Mouse (Mus musculus) MEL (cell line): ENCODE results near the gene Hexdc. TPM values are rescaled to one million over a fixed set of nuclear protein-coding genes. Genes with fewer than 3 reads are reported as not detected.
A peak's percentile ranks its signal among the peaks of the same experiment; 100 is the strongest.

Source experiments
- DNase-seq: peaks from one replicate; pipeline ENCODE4 v3.0.0; 2011; ENCODE audit warnings: low read depth, low spot score
- H3K27ac ChIP-seq: 2 replicates; pipeline ENCODE4 v1.5.1; 2012; ENCODE audit warnings: low read depth, mild to moderate bottlenecking, control low read depth, low read length, moderate library complexity; ENCODE audit not compliant: control insufficient read depth
- H3K27me3 ChIP-seq, 2 experiments: fragments of 150-350 bp in 1 of 2; sonication (generic) in 1 of 2; 2 replicates each; pipeline ENCODE4 v1.6.1; 2012; ENCODE audit warnings: low read length in 2 of 2, mild to moderate bottlenecking in 2 of 2, improper control_type of control experiment in 1 of 2, moderate library complexity in 1 of 2; ENCODE audit not compliant: insufficient read depth in 2 of 2, control insufficient read depth in 1 of 2
- H3K36me3 ChIP-seq, 2 experiments: 2 replicates each; pipeline ENCODE4 v1.6.1; 2012 to 2014; ENCODE audit warnings: low read length in 2 of 2, improper control_type of control experiment in 1 of 2, inconsistent platforms in 1 of 2, mild to moderate bottlenecking in 1 of 2; ENCODE audit not compliant: insufficient read depth in 2 of 2, control insufficient read depth in 1 of 2
- H3K4me1 ChIP-seq, 2 experiments: fragments of 150-350 bp in 1 of 2; sonication (generic) in 1 of 2; 2 replicates each; pipeline ENCODE4 v1.6.1; 2012; ENCODE audit warnings: low read length in 2 of 2, improper control_type of control experiment in 1 of 2, mild to moderate bottlenecking in 1 of 2; ENCODE audit not compliant: insufficient read depth in 2 of 2, control insufficient read depth in 1 of 2
- H3K4me3 ChIP-seq, 2 experiments: fragments of 150-350 bp in 1 of 2; sonication (generic) in 1 of 2; 2 replicates each; pipeline ENCODE4 v1.5.1; 2012; ENCODE audit warnings: low read depth in 2 of 2, low read length in 2 of 2, mild to moderate bottlenecking in 2 of 2, moderate library complexity in 2 of 2, control low read depth in 1 of 2, improper control_type of control experiment in 1 of 2; ENCODE audit not compliant: control insufficient read depth in 1 of 2, insufficient read depth in 1 of 2
- H3K79me2 ChIP-seq: 2 replicates; pipeline ENCODE4 v1.6.1; 2012; ENCODE audit warnings: mild to moderate bottlenecking, low read length, moderate library complexity; ENCODE audit not compliant: control insufficient read depth, poor library complexity, insufficient read depth
- H3K9ac ChIP-seq: 2 replicates; pipeline ENCODE4 v1.6.1; 2012; ENCODE audit warnings: low read depth, mild to moderate bottlenecking, control low read depth, low read length, moderate library complexity; ENCODE audit not compliant: control insufficient read depth, poor library complexity, severe bottlenecking
- H3K9me3 ChIP-seq: fragments of 150-350 bp; sonication (generic); replicated peaks from 2 replicates; pipeline ENCODE4 v1.6.1; 2012; ENCODE audit warnings: mild to moderate bottlenecking, low read length, improper control_type of control experiment, moderate library complexity; ENCODE audit not compliant: insufficient read depth
- BHLHE40 ChIP-seq: IDR thresholded peaks from 2 replicates; pipeline ENCODE4 v1.6.1; 2012; ENCODE audit warnings: low read depth, mild to moderate bottlenecking, inconsistent platforms, low read length, improper control_type of control experiment, borderline replicate concordance
- CHD1 ChIP-seq: IDR thresholded peaks from 2 replicates; pipeline ENCODE4 v1.6.1; 2012; ENCODE audit warnings: low read depth, mild to moderate bottlenecking, inconsistent platforms, low read length, improper control_type of control experiment
- CTCF ChIP-seq, 3 experiments: IDR thresholded peaks in 2 of 3; conservative IDR thresholded peaks in 1 of 3; 2 replicates each; pipeline ENCODE4 v1.5.1; 2011 to 2012; ENCODE audit warnings: low read length in 3 of 3, low read depth in 2 of 3, mild to moderate bottlenecking in 2 of 3, improper control_type of control experiment in 1 of 3, inconsistent platforms in 1 of 3, mixed read lengths in 1 of 3, moderate library complexity in 1 of 3; ENCODE audit not compliant: control insufficient read depth in 1 of 3, insufficient read depth in 1 of 3, poor library complexity in 1 of 3, severe bottlenecking in 1 of 3
- ELF1 ChIP-seq: IDR thresholded peaks from 2 replicates; pipeline ENCODE4 v1.6.1; 2014; ENCODE audit warnings: low read depth, mild to moderate bottlenecking, inconsistent platforms, low read length, improper control_type of control experiment, moderate library complexity
- EP300 ChIP-seq, 2 experiments: IDR thresholded peaks; 2 replicates each; pipeline ENCODE4 v1.6.1; 2011; ENCODE audit warnings: improper control_type of control experiment in 2 of 2, low read length in 2 of 2, low read depth in 1 of 2, mild to moderate bottlenecking in 1 of 2
- ETS1 ChIP-seq: IDR thresholded peaks from 2 replicates; pipeline ENCODE4 v1.6.1; 2012; ENCODE audit warnings: low read depth, mild to moderate bottlenecking, inconsistent platforms, low read length, improper control_type of control experiment, moderate library complexity
- MAX ChIP-seq: IDR thresholded peaks from 2 replicates; pipeline ENCODE4 v1.6.1; 2011; ENCODE audit warnings: low read length, improper control_type of control experiment
- MEF2A ChIP-seq: IDR thresholded peaks from 2 replicates; pipeline ENCODE4 v1.6.1; 2014; ENCODE audit warnings: low read depth, mild to moderate bottlenecking, inconsistent platforms, low read length, improper control_type of control experiment; ENCODE audit not compliant: poor library complexity, insufficient replicate concordance, severe bottlenecking; ENCODE audit errors: extremely low read depth
- MXI1 ChIP-seq: IDR thresholded peaks from 2 replicates; pipeline ENCODE4 v1.6.1; 2011; ENCODE audit warnings: mild to moderate bottlenecking, low read depth, low read length, improper control_type of control experiment
- MYB ChIP-seq: IDR thresholded peaks from 2 replicates; pipeline ENCODE4 v1.6.1; 2011; ENCODE audit warnings: mild to moderate bottlenecking, low read depth, low read length, improper control_type of control experiment
- MYC ChIP-seq: IDR thresholded peaks from 2 replicates; pipeline ENCODE4 v1.6.1; 2011; ENCODE audit warnings: low read depth, mild to moderate bottlenecking, low read length, improper control_type of control experiment, moderate library complexity
- NELFE ChIP-seq: IDR thresholded peaks from 2 replicates; pipeline ENCODE4 v1.6.1; 2011; ENCODE audit warnings: low read depth, low read length, improper control_type of control experiment
- NRF1 ChIP-seq: IDR thresholded peaks from 2 replicates; pipeline ENCODE4 v1.6.1; 2014; ENCODE audit warnings: low read depth, mild to moderate bottlenecking, inconsistent platforms, low read length, improper control_type of control experiment, moderate library complexity; ENCODE audit not compliant: poor library complexity, insufficient read depth, severe bottlenecking
- POLR2A ChIP-seq, 2 experiments: IDR thresholded peaks; 2 replicates each; pipeline ENCODE4 v1.6.1; 2011 to 2012; ENCODE audit warnings: low read length in 2 of 2, mild to moderate bottlenecking in 2 of 2, control low read depth in 1 of 2, improper control_type of control experiment in 1 of 2, low read depth in 1 of 2, moderate library complexity in 1 of 2; ENCODE audit not compliant: control insufficient read depth in 1 of 2, insufficient read depth in 1 of 2, poor library complexity in 1 of 2
- POLR2AphosphoS2 ChIP-seq: IDR thresholded peaks from 2 replicates; pipeline ENCODE4 v1.6.1; 2011; ENCODE audit warnings: low read length, improper control_type of control experiment
- POLR2AphosphoS5 ChIP-seq: IDR thresholded peaks from 2 replicates; pipeline ENCODE4 v1.6.1; 2012; ENCODE audit warnings: low read depth, borderline replicate concordance, mild to moderate bottlenecking, inconsistent platforms, low read length, moderate library complexity, mixed read lengths
- RAD21 ChIP-seq: IDR thresholded peaks from 2 replicates; pipeline ENCODE4 v1.6.1; 2011; ENCODE audit warnings: mild to moderate bottlenecking, low read depth, low read length, improper control_type of control experiment
- SIN3A ChIP-seq: IDR thresholded peaks from 2 replicates; pipeline ENCODE4 v1.6.1; 2012; ENCODE audit warnings: low read length, improper control_type of control experiment, inconsistent platforms
- TAL1 ChIP-seq: IDR thresholded peaks from 2 replicates; pipeline ENCODE4 v1.6.1; 2012; ENCODE audit warnings: mild to moderate bottlenecking, inconsistent platforms, low read length, moderate library complexity, mixed read lengths
- TBP ChIP-seq: IDR thresholded peaks from 2 replicates; pipeline ENCODE4 v1.8.0; 2011; ENCODE audit warnings: low read depth, low read length, improper control_type of control experiment
- TCF12 ChIP-seq: IDR thresholded peaks from 2 replicates; pipeline ENCODE4 v1.6.1; 2014; ENCODE audit warnings: low read depth, mild to moderate bottlenecking, inconsistent platforms, low read length, improper control_type of control experiment, moderate library complexity
- USF1 ChIP-seq: IDR thresholded peaks from 2 replicates; pipeline ENCODE4 v1.6.1; 2014; ENCODE audit warnings: low read depth, mild to moderate bottlenecking, inconsistent platforms, low read length, improper control_type of control experiment, moderate library complexity
- USF2 ChIP-seq, 2 experiments: IDR thresholded peaks; 2 replicates each; pipeline ENCODE4 v1.6.1; 2011 to 2012; ENCODE audit warnings: improper control_type of control experiment in 2 of 2, low read length in 2 of 2, borderline replicate concordance in 1 of 2, inconsistent platforms in 1 of 2, low read depth in 1 of 2, mild to moderate bottlenecking in 1 of 2; ENCODE audit not compliant: insufficient read depth in 1 of 2
- ZC3H11A ChIP-seq: IDR thresholded peaks from 2 replicates; pipeline ENCODE4 v1.6.1; 2012; ENCODE audit warnings: low read depth, mild to moderate bottlenecking, inconsistent platforms, low read length, improper control_type of control experiment
- ZMIZ1 ChIP-seq: IDR thresholded peaks from 2 replicates; pipeline ENCODE4 v1.6.1; 2012; ENCODE audit warnings: low read depth, mild to moderate bottlenecking, inconsistent platforms, low read length, improper control_type of control experiment, moderate library complexity
- ZNF384 ChIP-seq: IDR thresholded peaks from 2 replicates; pipeline ENCODE4 v1.6.1; 2012; ENCODE audit warnings: low read depth, mild to moderate bottlenecking, inconsistent platforms, low read length, improper control_type of control experiment
- polyA plus RNA-seq, 2 experiments: library from polyadenylated mRNA; stranded (reverse) in 1 of 2; unstranded in 1 of 2; fragments of >175 nt in 1 of 2; fragments of >200 nt in 1 of 2; gene quantifications; 2 replicates each; pipeline versions ENCODE4 v1.2.1 to v1.2.4; 2012; ENCODE audit warnings: low replicate concordance in 2 of 2, low read depth in 1 of 2; ENCODE audit not compliant: insufficient read length in 2 of 2, insufficient read depth in 1 of 2, missing spikeins in 1 of 2
- total RNA-seq: library from RNA; depleted of rRNA; stranded (reverse); fragments of 300-350 nt; gene quantifications from 2 replicates; pipeline ENCODE4 v1.2.3, GENCODE M21; 2012

Gene Hexdc
- total and polyA plus RNA-seq, 3 experiments, result 7.1 to 9.0 TPM; not detected in 1

DNA sequence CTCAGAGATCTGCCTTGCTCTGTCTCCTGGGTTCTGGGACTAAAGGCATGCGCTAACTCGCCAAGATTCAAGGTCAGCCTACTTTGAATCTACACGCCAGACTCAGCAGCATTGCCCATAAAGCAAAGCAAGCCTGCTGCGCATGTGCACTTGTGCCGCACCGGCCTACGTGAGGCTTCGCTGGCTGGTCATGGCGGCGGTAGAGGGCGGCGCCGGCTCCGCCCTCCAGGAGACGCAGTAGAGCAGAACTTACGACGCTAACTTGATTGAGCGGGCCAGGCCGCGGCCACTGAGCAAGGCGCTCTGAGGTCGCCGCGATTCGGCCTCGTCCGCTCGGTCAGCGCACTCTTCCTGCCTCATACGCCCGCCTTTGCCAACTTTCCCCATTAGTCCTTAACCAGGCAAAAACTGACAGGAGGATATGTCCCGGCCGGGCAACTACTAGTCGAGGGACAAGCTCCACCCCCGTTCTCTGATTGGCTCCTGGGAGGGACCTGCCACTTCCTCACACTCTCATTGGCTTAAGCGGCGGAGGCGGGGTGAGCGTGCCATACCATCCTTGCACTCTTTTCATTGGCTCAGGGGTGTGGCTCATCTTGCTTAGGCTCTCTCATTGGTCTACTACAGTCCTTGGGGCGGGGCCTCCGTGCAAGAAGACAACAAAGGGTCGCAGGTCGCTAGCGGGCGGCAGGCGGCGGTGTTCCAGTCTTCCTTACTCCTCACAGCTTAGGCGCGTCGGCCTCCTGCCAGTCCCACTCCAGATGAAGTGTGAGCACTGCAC, 32.5 kb downstream of the Hexdc start, which contains the start of gene Narf (continued):
- peak; percentile 27; the same call in 1 of the 2 replicates for TF ChIP-seq POLR2AphosphoS2
- TF ChIP-seq TCF12, result peak; percentile 71
- TF ChIP-seq CTCF (IDR thresholded peaks at IDR 0.05 in 2 of 3, conservative IDR thresholded peaks at IDR 0.05 in 1 of 3; ENCODE audit: control insufficient read depth in 1 of 3, insufficient read depth in 1 of 3, low read depth in 2 of 3, low read length in 3 of 3, poor library complexity in 1 of 3, severe bottlenecking in 1 of 3), result peak in 2 of 3 experiments; percentile 67 to 74; a peak in 5 of 6 replicates
- peak; percentile 95 for TF ChIP-seq NRF1
- peak; percentile 65 for TF ChIP-seq NELFE
- TF ChIP-seq TBP, result peak; percentile 92
- no peak for TF ChIP-seq USF2 (IDR thresholded peaks at IDR 0.05; ENCODE audit: borderline replicate concordance in 1 of 2, insufficient read depth in 1 of 2, low read depth in 1 of 2, low read length in 2 of 2)
- peak; percentile 97 for TF ChIP-seq ZMIZ1

DNA sequence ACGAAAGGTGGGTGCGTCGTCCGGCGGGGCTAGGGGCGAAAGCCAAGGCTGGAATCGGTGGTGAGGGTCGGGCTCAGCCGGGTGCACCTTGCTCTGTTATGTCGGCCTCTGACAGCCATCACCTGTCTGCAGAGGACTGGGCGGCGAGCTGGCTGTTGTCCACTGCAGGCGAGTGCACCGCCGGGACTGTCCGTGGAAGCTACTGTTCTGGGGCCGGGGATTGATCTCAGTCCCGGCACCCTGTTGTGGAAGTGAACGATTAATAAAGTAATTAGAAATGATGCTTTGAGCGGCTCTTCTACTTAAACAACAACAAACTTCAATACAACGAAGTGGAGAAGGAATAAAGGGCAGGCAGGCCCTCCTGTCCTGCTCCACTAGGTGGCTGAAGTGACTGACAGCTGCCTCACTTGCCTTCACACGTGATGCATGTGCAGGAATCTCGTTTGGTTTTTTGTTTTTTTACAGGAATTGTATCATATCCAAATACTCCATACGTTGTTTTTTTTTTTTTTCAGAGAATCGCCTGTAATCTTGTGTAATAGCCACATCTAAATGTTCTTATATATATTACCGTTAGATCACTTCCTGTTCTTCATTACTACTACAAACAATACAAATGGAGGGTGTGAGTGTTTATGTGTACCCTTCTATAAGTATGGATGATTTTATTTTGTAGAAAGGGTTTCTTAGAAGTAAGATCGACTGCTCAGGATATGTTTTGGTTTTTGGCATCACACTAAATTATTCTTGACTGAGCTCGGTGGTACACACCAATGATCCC, 33.3 kb downstream of the Hexdc start:
- Histone ChIP-seq H3K27ac (peak overlapping the region; percentile 97), H3K9ac (peak overlapping the region; percentile 80), H3K9me3 (no peaks in the 10 kb centered on the region), H3K4me3 (peak overlapping the region; percentile 85 to 94)
- TF ChIP-seq CTCF (IDR thresholded peaks at IDR 0.05 in 2 of 3, conservative IDR thresholded peaks at IDR 0.05 in 1 of 3; ENCODE audit: control insufficient read depth in 1 of 3, insufficient read depth in 1 of 3, low read depth in 2 of 3, low read length in 3 of 3, poor library complexity in 1 of 3, severe bottlenecking in 1 of 3) (peak; percentile 42 to 54 (median 42)), ETS1 (peak; percentile 35; the same call in 1 of the 2 replicates), ZNF384 (peak; percentile 69), CHD1 (peak; percentile 78; the same call in 1 of the 2 replicates), EP300 (IDR thresholded peaks at IDR 0.05; ENCODE audit: low read depth in 1 of 2, low read length in 2 of 2) (peak; percentile 11 to 54; a peak in 2 of 4 replicates), RAD21 (no peak), MEF2A (no peak), ZC3H11A (no peak), NRF1 (no peak), ZMIZ1 (0 out of 2 replicates have a peak, but pooled peaks have one; percentile 29), SIN3A (peak; percentile 81), MYC (peak; percentile 91; the same call in 1 of the 2 replicates), ELF1 (peak; percentile 62), POLR2A (IDR thresholded peaks at IDR 0.05; ENCODE audit: control insufficient read depth in 1 of 2, insufficient read depth in 1 of 2, low read depth in 1 of 2, low read length in 2 of 2, poor library complexity in 1 of 2) (peak in 1 of 2 experiments; percentile 74; a peak in 2 of 4 replicates), POLR2AphosphoS2 (no peak), TBP (no peak), MXI1 (peak; percentile 97), TAL1 (no peak), BHLHE40 (peak; percentile 86), USF1 (peak; percentile 90), MYB (no peak), TCF12 (0 out of 2 replicates have a peak, but pooled peaks have one; percentile 7), USF2 (IDR thresholded peaks at IDR 0.05; ENCODE audit: borderline replicate concordance in 1 of 2, insufficient read depth in 1 of 2, low read depth in 1 of 2, low read length in 2 of 2) (peak in 1 of 2 experiments; percentile 48; a peak in 1 of 4 replicates), MAX (peak; percentile 91), POLR2AphosphoS5 (0 out of 2 replicates have a peak, but pooled peaks have one; percentile 92)
- TF ChIP-seq, all 39 proteins: peak for 17
- DNase-seq, result peak; percentile 87
- Histone ChIP-seq H3K27me3 (no peaks in the 10 kb centered on the region), H3K36me3 (peaks cover 6 to 53% of the 10 kb centered on the region in 2 experiments), H3K4me1 (peaks cover 25 to 30% of the 10 kb centered on the region in 2 experiments), H3K79me2 (peaks cover 10% of the 10 kb centered on the region)
